Comparison of ENCODE assay signal across 8 mouse cellular contexts in the genomic region with DNA sequence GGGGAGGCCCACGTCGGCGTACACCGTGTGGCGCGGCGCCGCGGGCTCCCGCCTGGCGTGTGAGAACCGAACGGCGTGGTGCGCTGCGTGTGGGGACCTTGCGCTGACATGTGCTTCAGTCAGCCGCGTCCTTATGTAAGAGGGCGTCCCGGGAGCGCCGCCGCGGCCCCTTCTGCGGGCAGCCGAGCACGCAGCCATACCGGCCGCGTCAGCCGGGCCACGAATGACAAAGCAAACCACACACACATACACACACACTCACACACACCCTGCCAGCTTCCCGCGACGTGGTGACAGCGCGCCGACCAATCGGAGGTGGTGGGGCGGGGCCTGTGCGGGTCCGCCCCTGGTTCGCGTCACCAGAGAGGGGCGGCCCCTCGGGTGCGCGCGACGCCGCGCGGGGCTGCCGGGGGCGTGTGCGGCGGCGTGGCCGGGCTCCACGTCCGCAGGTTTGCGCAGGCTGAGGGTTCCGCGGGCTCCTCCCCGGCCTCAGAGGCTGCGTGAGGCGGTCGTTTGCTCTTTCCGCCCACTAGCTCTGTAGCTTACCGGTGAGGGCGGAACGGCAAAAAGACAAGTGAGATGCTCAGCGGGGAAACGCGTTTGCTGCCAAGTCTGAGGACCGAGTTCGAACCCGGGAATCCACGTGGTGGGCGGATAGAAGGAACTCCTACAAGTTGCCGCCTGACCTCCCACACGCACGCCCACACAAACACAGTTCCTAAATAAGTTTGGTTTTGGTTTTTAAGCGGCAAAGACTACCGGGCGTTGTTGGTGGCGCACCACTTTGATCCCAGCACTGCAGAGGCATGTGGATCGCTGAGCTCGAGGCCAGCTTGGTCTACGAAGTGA. TPM values are rescaled to one million over a fixed set of nuclear protein-coding genes. Genes with fewer than 3 reads are reported as not detected.
DNase-seq lines count a peak whose midpoint lies in the region; ATAC-seq lines count a peak whose summit lies in the region.

No protein-coding gene starts in this region.

- peak overlapping the region; percentile 88 for H3K27ac ChIP-seq in intestine, embryonic 14.5 days (ENCODE audit: low read depth)

- ATAC-seq in intestine, embryonic 14.5 days (replicated peaks; ENCODE audit: low FRiP score, low TSS enrichment, low read depth), result peak; percentile 92
- ATAC-seq in megakaryocyte progenitor cell, adult 5-6 weeks (replicated peaks; ENCODE audit: poor library complexity), result peak; percentile 87

- no peaks in the 10 kb centered on the region for H3K36me3 ChIP-seq in intestine, embryonic 14.5 days (ENCODE audit: control insufficient read depth, insufficient read depth, low read length)

- H3K9me3 ChIP-seq in intestine, embryonic 14.5 days (ENCODE audit: control insufficient read depth, low read length), result no peaks in the 10 kb centered on the region

- peak overlapping the region; percentile 93 for H3K4me3 ChIP-seq in intestine, embryonic 14.5 days (ENCODE audit: low read depth, low read length)

- intact Hi-C loops in left cerebral cortex, postnatal 10 days (cut with DNase I), result no loop called here

- WGBS in intestine, embryonic 14.5 days, result under 1% methylated on average over 83 of the region's 91 CpGs

- DNase-seq in adrenal gland, adult 18-20 months (ENCODE audit: low spot score in 2 of 2), result peak; percentile 93 to 95
- peak; percentile 94 for DNase-seq in embryo, embryonic 10.5 days (ENCODE audit: low spot score)
- peak; percentile 93 for DNase-seq in gastrocnemius, postnatal 25 days
- peak; percentile 96 for DNase-seq in intestine, embryonic 14.5 days (ENCODE audit: low spot score)
- DNase-seq in left cerebral cortex, postnatal 10 days (ENCODE audit: extremely low spot score in 1 of 2, low spot score in 2 of 2), result peak; percentile 93 to 96
- peak; percentile 96 to 97 for DNase-seq in right cerebral cortex, postnatal 10 days (ENCODE audit: low spot score in 2 of 2)
- peak; percentile 94 for DNase-seq in urinary bladder, postnatal 25 days (ENCODE audit: low spot score)

- H3K9ac ChIP-seq in intestine, embryonic 14.5 days (ENCODE audit: low read length), result peak overlapping the region; percentile 91

- H3K4me1 ChIP-seq in intestine, embryonic 14.5 days (replicated peaks; ENCODE audit: control insufficient read depth, insufficient read depth, low read length), result peaks cover 12% of the 10 kb centered on the region

- peak overlapping the region; percentile 42 for H3K4me2 ChIP-seq in intestine, embryonic 14.5 days (ENCODE audit: low read length)

- H3K27me3 ChIP-seq in intestine, embryonic 14.5 days (replicated peaks; ENCODE audit: control insufficient read depth, insufficient read depth, low read length), result no peaks in the 10 kb centered on the region

RNA-seq across cellular contexts. Expression of gene Maco1, which starts 0.7 kb away (rescaled TPM):
- total RNA-seq in adrenal gland, adult 18-20 months (2021), result 10 to 100 TPM; 33.5 to 36.0 TPM
- 10 to 100 TPM; 10.6 to 15.4 TPM for total RNA-seq in gastrocnemius, postnatal 25 days (2021)
- polyA plus RNA-seq in intestine, embryonic 14.5 days (2014; fragmentation: Nextera tagmentation; extraction: Ambion mirVana), result 34.2 and 35.8 TPM in 2 replicates
- total RNA-seq in left cerebral cortex, postnatal 10 days (2021), result 10 to 100 TPM; 56.1 to 57.5 TPM
- total RNA-seq in megakaryocyte progenitor cell, adult 5-6 weeks (2015), result 31.4 and 33.0 TPM in 2 replicates
- total RNA-seq in megakaryocyte progenitor cell, adult 5-6 weeks (2017), result 34.2 and 38.5 TPM in 2 replicates

RNA-seq across cellular contexts. Expression of gene Rhd, which starts 10.5 kb away (rescaled TPM):
- under 1 TPM in 1 of 2 experiments, not detected in 1; 0.46 TPM for total RNA-seq in adrenal gland, adult 18-20 months (2021)
- total RNA-seq in gastrocnemius, postnatal 25 days (2021), result not detected
- polyA plus RNA-seq in intestine, embryonic 14.5 days (2014; fragmentation: Nextera tagmentation; extraction: Ambion mirVana), result 0.89 and 1.1 TPM in 2 replicates
- total RNA-seq in left cerebral cortex, postnatal 10 days (2021), result not detected
- 8.0 and 15.9 TPM in 2 replicates for total RNA-seq in megakaryocyte progenitor cell, adult 5-6 weeks (2015)
- total RNA-seq in megakaryocyte progenitor cell, adult 5-6 weeks (2017), result 15.3 and 29.2 TPM in 2 replicates

Comparison
In these comparisons a context has a peak if more than half of its experiments do, and no peak if none do; other contexts are left out.
1. Peak in every context shown above with its lines: DNase-seq, ATAC-seq, H3K4me3 ChIP-seq and H3K27ac ChIP-seq.
2. RNA of gene Rhd, which starts 10.5 kb away (total RNA-seq): 8.0 to 29.2 TPM in megakaryocyte progenitor cell, adult 5-6 weeks; 0.46 TPM in adrenal gland, adult 18-20 months, not detected in left cerebral cortex, postnatal 10 days and not detected in gastrocnemius, postnatal 25 days; every median in the first group is over 4 times any median in the second.